In the genomic region with DNA sequence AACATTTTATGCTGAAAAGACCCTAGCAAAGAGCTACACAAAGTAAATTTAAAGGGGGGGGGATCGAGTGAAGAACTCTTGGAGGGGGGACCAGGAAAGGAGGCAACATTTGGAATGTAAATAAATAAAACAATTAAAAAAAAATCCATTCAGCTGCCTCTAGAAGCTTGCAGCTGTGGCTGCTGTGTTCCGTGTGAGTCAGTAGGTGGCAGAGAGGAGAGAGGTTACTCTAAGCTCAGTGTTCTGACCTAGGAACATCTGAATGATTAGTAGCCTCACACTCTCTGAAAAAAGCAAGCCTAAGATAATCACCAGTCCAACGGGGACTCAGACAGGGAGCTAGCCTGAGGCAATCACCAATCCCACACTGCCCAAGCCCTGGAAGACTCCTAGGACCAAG, we compare ENCODE assay signal across 12 mouse cellular contexts.
DNase-seq lines count a peak whose midpoint lies in the region; ATAC-seq and TF ChIP-seq lines count a peak whose summit lies in the region.
"Had no signal": no experiment of that assay in that cellular context is flagged by ENCODE, and none has a peak within 500 bp of the region (broad histone marks: within the 10 kb centered on the region; RNA-seq: fewer than 3 reads in every experiment).

No protein-coding gene starts in this region.

- POLR2A ChIA-PET in Patski (lab: Charles Lee) = no interaction called here

- H3K27me3 ChIP-seq in Patski = peaks cover 58% of the 10 kb centered on the region
- H3K27me3 ChIP-seq: liver, embryonic 15.5 days had no signal

- CTCF ChIA-PET in Patski (lab: Charles Lee) = interaction anchor here (0.8 to 1.2 kb wide), 4 partner anchors 11 to 125 kb away, joined by 3 to 5 read pairs (median 3); a partner anchor contains a TSS

- ATAC-seq in Patski = no peak
- ATAC-seq: inflammation-experienced regulatory T-cells, adult 6 months; midbrain, embryonic 16.5 days had no signal

- DNase-seq in heart, postnatal 4 days = peak; percentile 19
- DNase-seq in heart, adult 8-10 months (ENCODE audit: low spot score) = no peak
- peak; percentile 6 for DNase-seq in lung, postnatal 10 days
- DNase-seq in lung, postnatal 25 days (ENCODE audit: low spot score) = no peak
- DNase-seq in Patski (ENCODE audit: low read depth, low spot score) = no peak
- peak; percentile 3 for DNase-seq in naive thymus-derived CD4-positive, alpha-beta T cell, adult 2 months (ENCODE audit: low read depth)
- DNase-seq in adrenal gland, adult 8-10 months = no peak
- DNase-seq in adrenal gland, postnatal 4 days (ENCODE audit: low spot score in 2 of 2) = no peak
- DNase-seq: thymus, postnatal 25 days had no signal

- TF ChIP-seq CTCF in Patski (IDR thresholded peaks at IDR 0.05) = peak; percentile 54

- in situ Hi-C loops in Patski (cut with MboI; ENCODE audit: low pct_unique_long_range_greater_than_20kb) = loop anchor here (10.0 kb wide), 1 partner anchor 180 kb away; a partner anchor contains a TSS

Comparison
In these comparisons a context has a peak if more than half of its experiments do, and no peak if none do; other contexts are left out.
1. DNase-seq: peak in heart, postnatal 4 days (single experiment), lung, postnatal 10 days (single experiment) and naive thymus-derived CD4-positive, alpha-beta T cell, adult 2 months (single experiment); none in heart, adult 8-10 months (single experiment), lung, postnatal 25 days (single experiment), Patski (single experiment), adrenal gland, adult 8-10 months (single experiment) and adrenal gland, postnatal 4 days (0 of 2).